Mouse (Mus musculus): ENCODE results near the gene Cbx5.

GRCm38 (mm10) chr15:103256210-103256986 is 16.8 kb upstream of the Cbx5 start:
- TF ChIP-seq POLR2A (IDR thresholded peaks at IDR 0.05; ENCODE audit: insufficient read depth, low read depth, low read length) (no peak), CTCF (IDR thresholded peaks at IDR 0.05; ENCODE audit: insufficient read depth, low read depth, low read length) (no peak)

Data from olfactory bulb, adult 2 months (tissue).